Mouse (Mus musculus): ENCODE measurements around the gene Soga1. TPM values are rescaled to one million over a fixed set of nuclear protein-coding genes. Genes with fewer than 3 reads are reported as not detected.

Gene Soga1
- under 1 TPM; 0.30 to 0.33 TPM for polyA plus RNA-seq (2017; shearing (Covaris generic))

DNA sequence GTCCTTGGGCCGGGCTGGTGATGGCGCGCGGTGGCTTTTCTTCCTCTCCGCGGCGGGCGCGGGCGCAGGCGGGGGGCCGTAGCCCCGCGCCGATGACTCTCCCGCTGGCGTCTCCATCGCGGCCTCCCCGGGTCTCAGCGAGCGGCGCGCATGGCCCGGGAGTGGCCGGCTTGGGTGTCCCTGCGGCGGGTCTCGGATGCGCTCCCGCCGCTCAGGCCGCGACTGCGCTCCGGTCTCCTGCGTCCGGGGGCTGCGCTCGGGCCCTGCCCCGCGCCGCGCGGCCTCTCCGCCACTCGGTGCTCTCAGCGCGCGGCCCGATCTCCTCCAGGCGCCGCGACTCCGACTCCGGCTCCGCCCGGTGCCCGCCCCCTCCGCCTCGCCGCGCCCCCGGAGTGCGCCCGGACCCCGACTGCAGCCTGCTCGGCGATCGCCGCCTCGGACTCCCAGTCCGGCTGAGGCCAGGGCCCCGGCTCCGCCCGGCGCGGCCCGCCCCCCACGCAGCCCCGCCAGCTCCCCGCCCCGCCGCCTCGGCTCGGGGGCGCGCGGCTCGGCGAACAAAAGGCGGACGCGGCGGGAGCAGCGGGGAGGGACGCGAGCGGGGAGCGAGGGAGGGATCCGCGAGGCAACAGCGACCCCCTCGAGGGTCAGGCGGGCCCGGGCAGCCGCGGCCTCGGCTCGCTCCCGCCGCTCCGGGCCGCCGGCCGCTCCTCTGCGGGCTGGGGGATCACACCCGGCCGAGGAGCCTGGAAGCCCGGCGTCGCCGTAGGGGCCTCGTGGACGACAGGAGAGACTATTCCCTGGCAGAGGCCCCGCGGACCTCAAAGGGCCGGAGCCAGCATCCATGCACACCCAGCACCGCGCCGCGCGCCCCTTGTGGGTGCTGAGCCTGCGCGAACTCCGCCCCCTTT, at the start of gene Soga1:
Soga1 (minus strand) TSS at position 462 of the 908 bp plus-strand sequence.

DNA sequence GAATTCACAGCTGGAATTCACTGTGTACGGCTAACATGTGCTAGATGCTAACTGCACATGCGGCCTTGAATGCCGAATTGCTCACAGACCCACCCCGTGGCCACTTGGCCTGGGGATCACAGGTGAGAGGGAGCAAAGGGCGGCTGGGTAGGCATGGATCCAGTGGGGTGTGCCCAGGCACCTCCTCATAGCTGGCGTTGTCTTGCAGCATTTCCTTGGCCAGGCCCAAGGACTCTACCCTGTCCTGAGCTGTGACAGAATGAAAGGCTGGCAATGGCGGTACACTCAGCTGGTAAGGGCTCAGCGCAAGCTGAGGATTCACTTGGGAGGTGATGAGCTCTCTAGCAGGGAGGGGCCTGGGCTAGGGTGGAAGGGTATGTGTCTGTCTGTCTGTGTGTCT, 7.7 kb upstream of the Soga1 start, which contains the start of gene Tldc2:
Tldc2 (plus strand) TSS at position 260 of the 400 bp plus-strand sequence.

DNA sequence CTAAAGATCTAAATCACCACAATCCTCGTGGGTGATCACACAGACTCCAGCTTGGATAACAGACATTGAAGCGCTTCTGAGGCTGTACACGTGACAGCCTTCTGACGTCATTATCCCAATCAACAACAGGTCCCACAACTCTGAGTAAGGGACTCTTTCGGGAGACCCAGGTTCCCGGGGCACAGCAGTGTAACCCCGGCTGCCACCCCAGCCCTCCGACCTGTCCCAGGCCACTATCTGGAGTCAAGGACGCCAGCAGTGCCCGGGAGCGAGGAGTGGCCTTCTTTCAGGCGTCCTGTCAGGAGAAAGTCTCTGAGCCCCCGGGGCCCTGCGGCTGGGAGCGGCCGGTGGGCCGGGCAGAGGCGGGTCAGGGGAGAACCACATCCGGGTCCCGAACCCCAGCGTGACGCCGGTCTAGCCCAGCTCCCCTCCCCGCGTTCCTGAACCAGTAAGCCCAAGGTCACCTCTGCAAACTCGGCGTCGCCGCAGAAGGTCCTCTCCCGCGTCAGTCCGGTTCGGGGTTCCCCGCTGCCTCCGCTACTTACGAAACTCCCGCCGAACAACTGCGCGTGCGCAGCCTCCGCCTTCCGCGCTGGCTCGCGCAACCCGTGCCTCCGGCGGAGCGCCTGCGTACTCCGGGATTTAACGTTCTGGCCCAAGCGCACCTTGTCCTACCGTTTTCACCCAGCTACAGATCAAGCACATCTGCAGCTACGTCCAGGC, 72.4 kb downstream of the Soga1 start, which contains the start of gene Dsn1:
Dsn1 (minus strand) TSS at position 644 of the 723 bp plus-strand sequence.

DNA sequence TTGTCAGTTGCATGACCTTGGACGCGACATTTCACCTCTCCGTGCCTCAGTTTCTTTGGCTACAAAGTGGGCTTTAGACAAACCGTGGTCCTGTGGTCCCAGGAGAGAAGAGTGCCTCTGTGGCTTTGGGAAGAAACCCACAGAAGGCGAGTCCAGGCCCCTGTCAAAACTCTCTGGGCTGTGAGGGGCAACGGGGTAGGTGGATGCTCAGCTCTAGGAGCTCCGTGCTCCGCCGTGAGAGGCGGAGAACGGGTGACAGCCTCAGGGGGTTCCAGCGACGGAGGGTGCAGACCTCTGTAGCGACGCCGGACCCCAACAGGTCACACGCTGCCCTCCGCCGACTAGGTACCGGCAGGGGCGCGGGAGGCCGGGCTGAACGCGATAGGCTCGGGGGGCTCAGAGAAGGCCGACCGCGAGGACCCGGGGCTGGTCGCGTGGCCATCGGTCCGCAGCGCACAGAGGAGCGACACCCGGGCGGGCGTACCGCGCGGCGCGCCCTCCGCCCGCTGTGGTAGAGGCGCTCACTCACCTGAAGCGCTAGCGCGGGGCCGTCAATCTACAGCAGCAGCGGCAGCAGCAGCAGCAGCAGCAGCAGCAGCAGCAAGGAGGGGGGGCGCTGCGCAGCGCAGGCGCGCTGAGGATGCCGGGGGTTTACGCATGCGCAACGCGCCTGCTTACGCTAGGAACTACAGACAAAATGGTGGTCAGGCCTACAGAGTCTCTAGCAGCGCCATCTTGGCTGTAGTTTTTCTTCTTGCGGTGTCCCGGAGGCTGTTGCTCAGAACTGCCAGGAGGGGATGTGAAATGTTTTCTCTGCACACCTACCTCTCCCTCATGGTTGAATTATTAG, 87.4 kb downstream of the Soga1 start, which contains the start of gene Ndrg3:
Ndrg3 (minus strand) TSS at position 587 of the 850 bp plus-strand sequence.

Other genes with a start within 250 kb of the Soga1 start
- 10 to 100 TPM; 16.9 to 17.1 TPM for gene Tgif2, start 239.2 kb downstream of the Soga1 start, polyA plus RNA-seq (2017; shearing (Covaris generic))
- 1 to 10 TPM; 3.6 to 5.4 TPM for gene 4930518I15Rik, start 221.3 kb downstream of the Soga1 start, polyA plus RNA-seq (2017; shearing (Covaris generic))
- gene Rab5if, start 216.1 kb downstream of the Soga1 start, polyA plus RNA-seq (2017; shearing (Covaris generic)), result 100 to 1,000 TPM; 146 to 172 TPM
- 100 to 1,000 TPM in 1 of 2 experiments, 10 to 100 TPM in 1; 50.6 to 102 TPM for gene Sla2, start 192.1 kb downstream of the Soga1 start, polyA plus RNA-seq (2017; shearing (Covaris generic))
- gene Ndrg3, start 87.2 kb downstream of the Soga1 start, polyA plus RNA-seq (2017; shearing (Covaris generic)), result 100 to 1,000 TPM; 119 to 213 TPM
- gene Dsn1, start 72.1 kb downstream of the Soga1 start, polyA plus RNA-seq (2017; shearing (Covaris generic)), result 10 to 100 TPM; 12.3 to 17.1 TPM
- not detected for gene Tldc2, start 7.8 kb upstream of the Soga1 start, polyA plus RNA-seq (2017; shearing (Covaris generic))
- gene Samhd1, start 56.0 kb upstream of the Soga1 start, polyA plus RNA-seq (2017; shearing (Covaris generic)), result 1,000 to 10,000 TPM in 1 of 2 experiments, 100 to 1,000 TPM in 1; 694 to 1,141 TPM
- gene Rbl1, start 125.3 kb upstream of the Soga1 start, polyA plus RNA-seq (2017; shearing (Covaris generic)), result 10 to 100 TPM; 37.5 to 40.8 TPM
- gene Rpn2, start 199.8 kb upstream of the Soga1 start, polyA plus RNA-seq (2017; shearing (Covaris generic)), result 100 to 1,000 TPM; 183 to 211 TPM
- under 1 TPM; 0.38 to 0.95 TPM for gene Mroh8, start 200.3 kb upstream of the Soga1 start, polyA plus RNA-seq (2017; shearing (Covaris generic))

Data from activated CD4-positive, CD25-positive, alpha-beta regulatory T cell (primary cell).